Mouse (Mus musculus): ENCODE measurements around the gene Ndrg4. TPM values are rescaled to one million over a fixed set of nuclear protein-coding genes. Genes with fewer than 3 reads are reported as not detected.
"Not testable (repeated sequence)": the region's sequence is repeated elsewhere in the genome, so short reads cannot be mapped to it uniquely, and the experiment has no call there.

The Ndrg4 gene
- not detected in 3 replicates for total RNA-seq (2017)

DNA sequence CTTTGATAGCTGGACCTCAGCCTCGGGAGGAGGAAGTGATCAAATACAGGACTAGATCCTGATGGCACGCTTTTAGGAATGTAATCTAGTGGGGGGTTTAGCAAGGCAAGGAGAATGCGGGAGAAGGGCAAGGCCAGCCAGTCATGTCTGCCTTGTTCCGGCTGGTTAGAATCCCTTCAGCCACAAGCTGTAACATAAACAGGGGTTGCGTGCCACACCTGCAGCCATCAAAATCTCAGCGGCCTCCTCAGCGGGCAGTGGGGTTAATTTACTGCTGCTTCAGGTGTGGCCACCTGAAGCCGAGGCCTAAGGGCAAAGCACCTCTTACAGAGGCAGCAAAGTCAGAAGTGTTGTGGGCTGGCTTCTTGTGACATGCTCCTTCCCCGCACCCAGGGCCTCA lies at the start of gene Ndrg4:
Ndrg4 (plus strand) TSS at position 350 of the 400 bp plus-strand sequence.
- no peak for ATAC-seq (replicated peaks; ENCODE audit: insufficient number of reproducible peaks, low FRiP score, low TSS enrichment, poor library complexity, severe bottlenecking)

DNA sequence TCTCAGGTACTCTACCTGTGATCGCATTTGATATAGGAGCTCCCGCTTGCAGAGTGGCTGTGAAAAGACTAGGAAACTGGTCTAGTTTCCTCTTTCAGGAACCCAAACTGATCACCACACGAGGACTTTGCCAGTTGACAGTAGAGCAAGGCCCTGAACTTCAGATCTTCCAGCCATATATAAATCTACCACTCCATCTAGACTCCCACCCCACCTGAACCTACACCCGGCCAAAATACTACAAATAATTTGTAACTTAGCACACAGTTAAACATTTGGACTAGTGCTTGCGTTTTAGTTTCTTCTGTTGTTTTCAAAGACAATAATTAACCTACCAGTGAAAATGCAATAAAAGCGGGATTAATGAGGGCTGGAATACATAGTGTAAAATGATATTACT lies 43.9 kb upstream of the Ndrg4 start:
- no peak for ATAC-seq (replicated peaks; ENCODE audit: insufficient number of reproducible peaks, low FRiP score, low TSS enrichment, poor library complexity, severe bottlenecking)

DNA sequence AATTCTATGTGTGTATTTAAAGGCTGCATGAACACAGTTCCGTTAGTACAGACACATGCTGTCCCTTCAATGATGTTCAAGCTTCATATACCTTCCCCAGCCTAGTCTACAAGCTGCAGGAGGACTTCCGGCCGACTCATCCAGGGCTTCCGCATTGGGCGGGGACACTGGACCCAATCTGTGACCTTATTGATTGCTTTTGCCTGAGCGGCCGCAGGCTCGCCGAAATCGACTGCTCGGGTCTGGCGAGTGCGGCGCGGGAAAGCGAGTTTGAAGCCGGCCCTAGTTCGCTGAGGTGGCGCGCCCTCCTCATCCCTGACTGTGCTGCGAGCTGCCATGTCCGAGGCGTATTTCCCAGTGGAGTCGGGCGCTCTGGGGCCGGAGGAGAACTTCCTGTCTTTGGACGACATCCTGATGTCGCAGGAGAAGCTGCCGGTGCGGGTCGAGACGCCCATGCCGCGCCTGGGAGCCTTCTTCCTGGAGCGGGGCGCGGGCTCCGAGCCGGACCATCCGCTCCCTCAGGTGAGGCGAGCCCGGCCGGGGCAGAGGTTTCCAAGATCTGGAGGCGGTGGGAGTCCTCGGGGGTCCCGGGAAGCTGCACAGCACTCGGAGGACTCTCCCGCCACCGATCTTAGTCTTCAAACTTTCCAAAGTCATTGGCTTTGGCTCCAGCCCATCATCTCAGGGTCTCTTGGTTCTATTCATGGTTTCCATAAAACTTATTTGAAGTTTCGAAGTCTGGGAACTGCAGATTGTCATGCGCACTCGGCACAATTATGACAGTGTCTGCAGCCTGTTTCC lies 43.3 kb upstream of the Ndrg4 start, which contains the start of gene Gins3:
Gins3 (plus strand) TSS at position 192 of the 801 bp plus-strand sequence.
- ATAC-seq (replicated peaks; ENCODE audit: insufficient number of reproducible peaks, low FRiP score, low TSS enrichment, poor library complexity, severe bottlenecking) = peak; percentile 96

DNA sequence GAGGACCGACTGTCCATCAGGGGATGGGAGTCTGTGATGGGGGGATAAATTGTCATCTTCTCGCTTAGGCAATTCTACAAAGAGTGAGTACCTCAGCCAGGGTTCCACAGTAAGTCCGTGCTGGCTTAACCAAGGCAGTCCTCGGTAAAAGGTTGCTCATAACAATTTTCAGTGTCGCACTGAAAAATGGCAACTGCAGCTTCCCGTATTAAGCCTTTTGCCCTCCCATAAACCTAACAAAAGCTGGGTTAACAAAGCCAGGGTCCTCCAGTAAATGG lies 42.8 kb upstream of the Ndrg4 start:
- no peak for ATAC-seq (replicated peaks; ENCODE audit: insufficient number of reproducible peaks, low FRiP score, low TSS enrichment, poor library complexity, severe bottlenecking)

DNA sequence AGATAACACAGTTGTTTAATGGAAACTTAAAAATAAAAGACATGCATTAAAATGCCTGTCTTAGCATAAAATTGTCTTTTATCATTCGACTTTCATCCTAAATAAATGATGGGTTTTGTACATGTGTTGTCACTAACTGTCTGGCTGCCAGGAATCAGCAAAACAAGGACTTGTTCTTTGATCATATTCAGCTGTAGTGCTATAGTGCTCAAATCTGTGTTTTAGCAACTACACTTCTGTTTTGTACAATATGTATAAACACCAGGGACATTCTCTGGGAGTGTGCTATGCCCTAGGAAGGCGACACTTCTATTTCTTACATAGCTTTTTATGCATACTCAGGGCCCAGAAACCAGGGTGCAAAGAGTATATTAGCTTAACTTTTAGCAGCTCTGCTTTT lies 31.8 kb upstream of the Ndrg4 start:
- ATAC-seq (replicated peaks; ENCODE audit: insufficient number of reproducible peaks, low FRiP score, low TSS enrichment, poor library complexity, severe bottlenecking) = no peak

DNA sequence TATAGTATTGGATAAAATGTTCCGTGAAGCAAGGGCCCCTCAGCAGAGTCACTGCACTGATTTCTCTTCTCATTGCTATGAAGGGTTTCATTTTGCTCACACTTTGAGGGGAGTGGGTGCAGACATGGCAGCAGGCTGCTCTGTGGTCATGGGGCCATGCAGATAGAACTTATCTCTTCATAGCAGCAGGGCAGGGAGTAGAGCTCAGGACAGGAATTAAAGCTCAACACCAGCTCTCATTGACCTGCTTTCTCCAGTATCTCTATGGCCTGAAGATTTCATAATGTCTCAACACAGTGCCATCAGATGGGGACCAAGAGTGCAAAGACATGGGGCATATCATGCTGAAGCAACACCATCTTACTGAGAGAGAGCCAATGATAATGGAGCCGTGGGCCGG lies 28.5 kb upstream of the Ndrg4 start:
- no peak for ATAC-seq (replicated peaks; ENCODE audit: insufficient number of reproducible peaks, low FRiP score, low TSS enrichment, poor library complexity, severe bottlenecking)

DNA sequence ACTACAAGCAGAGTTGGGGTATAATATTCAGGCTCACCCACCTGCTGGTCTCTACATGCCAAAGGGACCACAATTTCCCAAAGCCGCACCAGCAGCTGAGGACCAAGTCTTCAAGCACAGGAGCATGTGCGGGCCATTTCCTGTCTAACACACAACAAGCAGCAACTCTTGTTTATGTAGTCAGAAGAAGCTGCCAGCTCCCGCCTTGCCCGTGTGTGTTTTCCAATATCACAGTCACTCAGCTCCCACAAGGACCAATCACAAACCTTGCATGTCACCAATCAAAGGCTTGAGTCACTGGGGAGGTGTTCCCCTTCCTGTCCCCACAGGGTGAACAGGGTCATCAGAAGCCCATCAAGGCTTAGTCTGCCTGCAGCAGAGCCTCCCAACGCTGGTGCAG lies 23.4 kb upstream of the Ndrg4 start:
- ATAC-seq (replicated peaks; ENCODE audit: insufficient number of reproducible peaks, low FRiP score, low TSS enrichment, poor library complexity, severe bottlenecking) = no peak

DNA sequence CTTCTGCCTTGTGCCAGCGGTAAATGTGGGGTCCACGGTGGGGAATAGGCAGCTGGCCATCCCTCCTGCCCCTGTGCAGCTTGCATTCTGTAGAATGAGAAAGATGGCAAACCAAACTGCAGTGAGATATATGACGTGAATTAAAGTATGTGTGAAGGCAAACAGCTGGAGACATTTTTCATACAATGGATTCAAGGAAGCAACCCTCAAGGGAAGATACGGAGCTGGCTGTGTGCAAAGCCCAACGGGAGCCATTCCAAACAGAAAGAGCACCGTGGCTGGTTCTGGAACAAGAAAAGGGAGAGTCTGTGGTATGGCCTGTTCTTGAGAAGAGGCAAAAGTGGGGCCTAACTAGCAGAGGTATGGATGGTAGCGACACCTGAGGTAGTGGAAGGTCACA lies 20.9 kb upstream of the Ndrg4 start:
- ATAC-seq (replicated peaks; ENCODE audit: insufficient number of reproducible peaks, low FRiP score, low TSS enrichment, poor library complexity, severe bottlenecking) = no peak

DNA sequence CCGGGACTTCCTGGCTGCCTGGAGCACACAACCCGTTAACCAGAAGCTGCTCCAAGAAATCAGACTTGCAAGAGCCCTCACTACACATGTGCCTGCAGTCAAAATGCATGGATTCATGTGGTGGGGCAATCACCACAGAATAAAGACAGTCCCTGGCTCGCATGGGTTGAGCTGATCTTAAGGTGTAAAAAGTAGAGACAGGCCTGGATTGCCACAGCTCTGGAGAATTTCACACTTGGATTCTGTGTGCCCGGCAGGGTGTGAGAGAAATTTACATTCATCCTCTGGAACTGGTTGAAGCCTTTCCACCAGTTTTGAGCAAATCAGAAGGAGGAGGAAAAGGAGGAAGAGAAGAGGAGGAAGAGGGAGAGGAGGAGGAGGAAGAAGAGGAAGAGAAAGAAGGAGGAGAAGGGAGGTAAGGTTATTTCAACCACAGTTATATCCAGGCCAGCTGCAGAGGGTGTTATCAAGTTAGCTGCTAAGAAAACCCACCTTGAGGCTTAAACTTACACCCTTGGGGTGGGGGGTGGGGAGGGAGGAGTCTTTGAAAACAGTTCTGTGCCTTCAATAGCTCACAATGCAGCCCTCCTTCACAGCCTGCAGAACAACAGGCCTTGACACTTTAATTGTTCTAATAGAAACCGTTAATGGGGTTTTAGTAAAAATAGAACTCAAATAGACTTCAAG lies 20.3 kb upstream of the Ndrg4 start:
- ATAC-seq (replicated peaks; ENCODE audit: insufficient number of reproducible peaks, low FRiP score, low TSS enrichment, poor library complexity, severe bottlenecking) = no peak

DNA sequence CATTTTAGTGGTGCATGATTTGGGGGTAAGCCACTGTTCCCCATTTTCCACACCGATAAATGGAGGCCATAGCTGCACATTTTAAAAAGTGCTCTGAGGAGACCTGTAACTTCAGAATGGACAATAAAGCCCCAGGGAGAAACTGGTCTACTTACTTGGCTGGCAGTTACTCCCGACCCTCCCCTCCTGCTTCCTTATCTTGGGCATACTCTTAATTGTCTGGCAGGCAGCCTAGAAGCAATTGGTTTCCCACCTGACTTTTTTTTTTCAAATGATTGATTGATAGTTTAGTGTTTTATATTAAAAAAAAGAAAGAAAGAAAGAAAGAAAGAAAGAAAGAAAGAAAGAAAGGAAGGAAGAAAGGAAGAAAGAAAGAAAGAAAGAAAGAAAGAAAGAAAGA lies 19.3 kb upstream of the Ndrg4 start:
- no peak for ATAC-seq (replicated peaks; ENCODE audit: insufficient number of reproducible peaks, low FRiP score, low TSS enrichment, poor library complexity, severe bottlenecking)

DNA sequence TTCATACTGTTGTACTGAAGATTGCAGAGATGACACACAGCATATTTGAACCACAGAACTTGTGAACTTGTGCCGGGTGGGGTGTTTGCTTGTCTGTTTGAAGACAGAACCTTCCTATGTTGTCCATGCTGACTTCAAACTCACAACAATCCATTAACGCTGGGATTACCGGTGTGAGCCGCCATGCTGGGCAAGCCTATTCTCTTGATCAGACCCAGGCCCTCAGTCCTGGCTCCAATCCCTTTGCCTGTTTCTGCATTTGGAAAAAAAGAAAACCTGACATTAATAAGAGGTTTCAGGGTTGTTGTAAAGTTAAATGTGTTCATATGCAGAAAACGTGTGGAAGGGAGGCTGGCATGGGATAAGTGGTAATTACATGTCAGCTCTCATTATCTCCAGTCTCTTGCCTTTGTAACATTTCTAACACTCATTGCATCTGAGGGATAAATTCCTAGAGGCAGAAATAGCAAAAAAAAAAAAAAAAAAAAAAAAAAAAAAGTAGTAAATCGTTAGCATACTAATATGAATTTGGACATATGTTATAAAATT lies 16.4 kb upstream of the Ndrg4 start:
- ATAC-seq (replicated peaks; ENCODE audit: insufficient number of reproducible peaks, low FRiP score, low TSS enrichment, poor library complexity, severe bottlenecking) = no peak

DNA sequence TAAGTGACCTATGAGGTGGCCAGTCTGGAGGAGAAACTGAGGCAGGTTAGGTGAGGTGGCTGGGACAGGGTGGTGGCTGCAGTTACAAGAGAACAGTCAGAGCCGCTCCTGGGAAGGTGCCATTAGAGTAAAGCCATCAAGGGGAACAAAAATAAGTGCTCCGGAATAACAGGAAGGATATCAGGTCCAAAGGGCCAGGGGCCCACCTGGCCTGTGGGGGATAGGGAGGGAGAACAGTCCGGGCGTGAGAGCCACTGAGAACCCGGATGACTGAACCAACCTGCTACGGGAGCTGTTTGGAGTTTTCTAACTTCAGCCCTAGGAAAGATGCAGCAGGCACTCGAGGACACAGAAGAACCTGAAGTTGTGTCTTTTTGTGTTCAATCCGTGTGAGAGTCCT lies 15.7 kb upstream of the Ndrg4 start:
- no peak for ATAC-seq (replicated peaks; ENCODE audit: insufficient number of reproducible peaks, low FRiP score, low TSS enrichment, poor library complexity, severe bottlenecking)

DNA sequence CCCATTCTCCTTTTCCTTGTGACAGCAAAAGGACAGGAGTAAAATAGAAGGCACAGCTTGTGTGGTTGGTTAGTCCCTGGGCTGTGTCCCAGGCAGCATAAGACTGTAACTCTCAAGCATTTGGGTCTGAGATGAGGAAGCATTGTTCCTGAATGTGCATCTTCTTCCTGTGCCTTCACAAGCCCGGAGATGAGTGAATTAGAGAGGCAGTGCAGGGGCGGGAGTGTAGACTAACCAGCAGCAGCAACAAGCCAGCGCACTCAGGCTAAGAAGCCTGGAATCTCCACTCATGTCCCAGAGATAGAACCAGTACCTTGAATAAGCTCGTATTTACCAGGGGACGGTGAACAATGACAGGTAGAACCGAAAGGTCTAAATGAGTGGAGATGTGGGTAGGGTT lies 15.2 kb upstream of the Ndrg4 start:
- no peak for ATAC-seq (replicated peaks; ENCODE audit: insufficient number of reproducible peaks, low FRiP score, low TSS enrichment, poor library complexity, severe bottlenecking)

DNA sequence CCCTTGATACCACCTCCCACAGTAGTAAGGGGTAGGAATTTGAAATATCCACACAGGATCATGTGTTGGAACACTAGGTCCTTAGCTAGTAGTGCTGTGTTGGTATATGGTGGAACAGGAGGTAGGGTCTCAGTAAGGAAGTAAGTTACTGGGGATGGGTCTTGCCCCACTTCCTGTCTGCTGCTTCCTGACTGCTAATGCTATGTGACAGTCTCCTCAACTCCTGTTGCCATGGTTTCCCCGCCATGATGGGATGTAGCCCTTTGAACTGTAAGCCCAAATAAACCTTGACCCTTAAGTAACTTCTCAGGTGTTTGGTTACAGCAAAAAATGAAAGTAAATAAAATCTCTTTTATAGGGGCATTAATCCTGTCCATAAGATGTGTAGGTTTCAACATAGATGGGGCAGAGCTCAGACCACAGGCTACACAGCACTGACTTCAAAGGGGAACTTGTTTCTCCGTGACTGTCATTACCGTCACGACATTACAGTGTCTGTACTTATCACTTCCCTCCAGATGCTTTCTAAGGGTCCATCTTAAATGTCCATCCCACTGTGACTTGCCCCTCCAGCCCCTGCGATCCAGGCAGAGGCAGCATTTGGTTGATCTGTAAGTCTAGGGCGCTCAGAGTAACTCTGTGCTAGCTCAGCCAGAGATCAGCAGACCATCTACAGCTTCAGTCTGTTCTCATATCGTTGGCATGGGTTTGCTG lies 13.7 kb upstream of the Ndrg4 start:
- no peak for ATAC-seq (replicated peaks; ENCODE audit: insufficient number of reproducible peaks, low FRiP score, low TSS enrichment, poor library complexity, severe bottlenecking)

DNA sequence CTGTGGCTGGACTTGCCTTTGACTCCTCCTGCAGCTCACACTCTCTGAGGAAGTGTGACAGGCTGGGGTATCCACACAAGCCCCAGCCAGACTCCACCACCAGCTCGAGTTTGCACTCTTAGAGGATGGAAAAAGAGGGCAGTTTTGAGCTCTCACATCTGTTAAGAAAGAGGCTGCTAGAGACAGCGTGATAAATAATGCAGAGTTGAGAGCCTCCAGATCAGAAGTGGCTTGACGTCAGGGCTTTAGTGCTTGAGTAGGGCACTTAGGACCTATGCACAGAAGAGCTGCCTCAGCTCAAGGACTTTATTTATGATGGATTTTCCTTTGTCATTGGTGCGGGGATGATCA lies 13.2 kb upstream of the Ndrg4 start:
- ATAC-seq (replicated peaks; ENCODE audit: insufficient number of reproducible peaks, low FRiP score, low TSS enrichment, poor library complexity, severe bottlenecking) = no peak

DNA sequence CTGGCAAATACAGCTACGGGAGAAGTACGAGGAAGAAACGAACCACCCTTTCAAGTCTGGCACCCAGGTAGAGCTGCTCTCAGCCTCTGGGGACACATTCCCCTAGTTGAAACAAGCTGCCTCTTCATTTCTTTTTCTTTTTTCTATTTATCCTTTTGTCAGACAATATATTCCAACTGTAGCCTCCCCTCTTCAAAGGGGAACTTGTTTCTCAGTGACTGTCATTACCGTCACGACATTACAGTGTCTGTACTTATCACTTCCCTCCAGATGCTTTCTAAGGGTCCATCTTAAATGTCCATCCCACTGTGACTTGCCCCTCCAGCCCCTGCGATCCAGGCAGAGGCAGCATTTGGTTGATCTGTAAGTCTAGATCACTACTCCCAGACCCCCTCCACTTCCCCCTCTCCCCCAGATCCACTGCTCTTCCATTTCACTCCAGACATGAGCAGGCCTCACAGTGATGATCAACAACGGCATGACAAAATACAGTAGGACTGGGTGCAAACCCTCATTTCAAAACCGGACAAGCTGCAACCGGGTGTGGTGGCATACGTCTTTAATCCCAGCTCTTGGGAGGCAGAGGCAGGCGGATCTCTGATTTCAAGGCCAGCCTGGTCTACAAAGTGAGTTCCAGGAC lies 10.8 kb upstream of the Ndrg4 start:
- ATAC-seq (replicated peaks; ENCODE audit: insufficient number of reproducible peaks, low FRiP score, low TSS enrichment, poor library complexity, severe bottlenecking) = not testable (repeated sequence)

DNA sequence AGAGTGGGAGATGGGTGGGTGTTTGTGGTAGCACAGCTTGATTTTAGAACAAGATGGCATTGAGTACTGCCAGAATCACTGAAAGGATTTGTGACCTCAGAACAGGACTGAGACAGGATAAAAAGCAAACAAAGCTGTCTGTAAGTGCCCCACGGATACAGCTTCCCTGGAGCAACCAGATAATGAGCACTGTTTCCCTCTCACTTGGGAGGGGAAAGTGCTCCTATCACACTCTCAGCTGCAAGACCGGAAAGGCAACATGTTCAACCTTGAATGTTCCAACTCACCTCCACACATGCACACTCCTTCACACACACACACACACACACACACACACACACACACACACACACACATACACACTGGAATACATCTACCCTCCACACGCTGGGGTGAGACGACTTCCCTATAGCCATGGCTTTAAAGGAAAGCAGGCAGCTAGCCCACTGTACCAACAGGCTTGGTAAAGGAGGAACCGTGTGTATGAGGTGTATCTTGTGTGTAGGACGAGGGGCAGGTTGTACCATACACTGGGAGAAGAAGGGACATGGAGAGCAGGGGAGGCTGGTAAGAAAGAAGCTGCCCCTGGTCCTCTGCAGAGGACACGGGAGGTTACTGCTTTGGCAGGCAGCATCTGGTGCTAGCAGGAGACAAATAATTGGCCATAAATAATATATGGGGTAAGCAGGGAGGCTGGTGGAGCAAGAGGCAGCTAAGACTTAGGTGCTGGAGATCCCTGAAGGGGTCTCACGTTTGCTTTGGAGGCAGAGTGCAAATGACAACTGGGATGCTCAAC lies 8.4 kb upstream of the Ndrg4 start:
- ATAC-seq (replicated peaks; ENCODE audit: insufficient number of reproducible peaks, low FRiP score, low TSS enrichment, poor library complexity, severe bottlenecking) = no peak

DNA sequence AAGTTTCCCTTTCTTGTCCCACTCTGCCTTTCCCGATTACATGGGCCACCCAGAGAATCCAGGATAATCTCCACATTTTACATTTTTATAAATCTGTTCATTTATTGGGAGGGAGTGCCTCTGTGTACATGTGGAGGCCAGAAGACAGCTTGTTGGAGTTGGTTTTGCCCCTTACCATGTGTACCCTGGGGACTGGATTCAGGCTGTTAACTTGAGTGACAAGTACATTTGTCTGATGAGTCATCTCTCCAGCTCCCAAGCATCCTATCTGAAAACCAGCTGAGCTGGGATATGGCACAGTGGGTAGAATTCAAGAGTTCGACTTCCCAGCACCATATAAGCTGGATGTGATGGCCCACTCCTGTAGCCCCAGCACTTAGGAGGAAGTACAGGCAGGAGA lies 6.8 kb upstream of the Ndrg4 start:
- no peak for ATAC-seq (replicated peaks; ENCODE audit: insufficient number of reproducible peaks, low FRiP score, low TSS enrichment, poor library complexity, severe bottlenecking)

DNA sequence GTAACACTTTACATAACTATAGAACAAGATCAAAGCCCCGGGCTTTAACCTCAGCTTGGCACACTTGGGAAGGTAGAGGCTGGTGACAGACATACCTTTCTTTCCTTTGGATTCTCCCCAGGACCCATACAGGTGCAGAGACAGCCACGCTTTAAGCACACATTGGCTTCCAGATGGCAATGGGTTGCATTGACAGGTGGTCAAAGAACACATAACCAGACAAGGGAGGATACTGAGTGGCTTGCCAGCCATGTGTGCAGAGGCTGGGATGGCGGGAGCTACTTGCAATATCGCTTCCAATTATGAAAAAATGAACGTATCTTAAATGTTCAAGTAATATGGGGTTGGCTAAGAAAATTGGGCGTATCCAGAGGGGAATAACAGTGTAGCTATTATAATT lies 4.9 kb upstream of the Ndrg4 start:
- no peak for ATAC-seq (replicated peaks; ENCODE audit: insufficient number of reproducible peaks, low FRiP score, low TSS enrichment, poor library complexity, severe bottlenecking)
